In the genomic region with DNA sequence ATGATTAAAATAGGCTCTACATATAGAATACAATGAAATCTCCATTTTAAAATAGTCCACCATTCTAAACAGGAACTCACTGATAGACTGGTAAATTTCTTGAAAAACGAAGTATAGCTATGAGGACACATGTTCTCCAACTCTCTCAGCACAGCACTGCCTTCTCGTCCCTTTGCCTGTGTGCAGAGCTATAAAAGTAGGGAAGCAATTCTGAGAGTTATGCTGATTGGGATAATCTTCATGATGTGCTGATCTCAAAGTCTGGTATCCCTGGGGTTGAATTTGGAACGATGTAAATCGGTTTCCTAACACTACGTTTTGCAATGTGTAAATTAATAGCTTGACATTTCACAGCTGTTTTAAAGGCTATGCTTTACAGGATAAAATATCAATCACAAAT, we compare ENCODE assay signal across 25 mouse cellular contexts.
"Had no signal": no experiment of that assay in that cellular context is flagged by ENCODE, and none has a peak within 500 bp of the region (broad histone marks: within the 10 kb centered on the region; RNA-seq: fewer than 3 reads in every experiment).

No protein-coding gene starts in this region.

- H3K4me2 ChIP-seq: heart, embryonic 12.5 days; hindbrain, embryonic 14.5 days; intestine, embryonic 15.5 days; limb, embryonic 12.5 days; liver, embryonic 11.5 days; liver, embryonic 13.5 days had no signal

- DNase-seq: gastrocnemius, adult 2 months; gastrocnemius, postnatal 10 days; gastrocnemius, postnatal 25 days; heart, adult 18-20 months; heart, postnatal 10 days; heart, postnatal 4 days; kidney, adult 18-20 months; kidney, adult 8-10 months; kidney, postnatal 10 days; kidney, postnatal 25 days; kidney, postnatal 4 days; liver; liver, embryonic 13.5 days had no signal

- H3K9me3 ChIP-seq: heart, embryonic 10.5 days; heart, embryonic 12.5 days; hindbrain, embryonic 10.5 days; intestine, embryonic 15.5 days; limb, embryonic 10.5 days; limb, embryonic 12.5 days; liver, embryonic 13.5 days had no signal

- H3K27ac ChIP-seq: gastrocnemius, adult 2 months; heart, embryonic 10.5 days; hindbrain, embryonic 10.5 days; hindbrain, embryonic 14.5 days; intestine, embryonic 15.5 days; layer of hippocampus, adult 2 months; left cerebral cortex, adult 2 months; limb, embryonic 10.5 days; limb, embryonic 12.5 days; liver, embryonic 13.5 days had no signal

- H3K4me3 ChIP-seq: gastrocnemius, adult 2 months; heart, embryonic 10.5 days; heart, embryonic 12.5 days; hindbrain, embryonic 10.5 days; intestine, embryonic 15.5 days; layer of hippocampus, adult 2 months; left cerebral cortex, adult 2 months; limb, embryonic 10.5 days; limb, embryonic 12.5 days; liver, embryonic 13.5 days had no signal

- H3K4me1 ChIP-seq: heart, embryonic 10.5 days; heart, embryonic 12.5 days; hindbrain, embryonic 10.5 days; intestine, embryonic 15.5 days; limb, embryonic 10.5 days; limb, embryonic 12.5 days; liver, embryonic 13.5 days had no signal

- H3K27me3 ChIP-seq: heart, embryonic 12.5 days; intestine, embryonic 15.5 days; limb, embryonic 12.5 days; liver, embryonic 13.5 days had no signal

- H3K9ac ChIP-seq: heart, embryonic 12.5 days; hindbrain, embryonic 14.5 days; intestine, embryonic 15.5 days; limb, embryonic 12.5 days; liver, embryonic 13.5 days had no signal

- ATAC-seq: inflammation-experienced regulatory T-cells, adult 6 months; intestine, embryonic 15.5 days; intestine, postnatal 0 days had no signal

- H3K36me3 ChIP-seq: heart, embryonic 10.5 days; heart, embryonic 12.5 days; hindbrain, embryonic 10.5 days; intestine, embryonic 15.5 days; limb, embryonic 10.5 days; limb, embryonic 12.5 days; liver, embryonic 13.5 days had no signal
